Mouse (Mus musculus) limb, embryonic 12.5 days (tissue): ENCODE measurements around the gene Kmt5a. TPM values are rescaled to one million over a fixed set of nuclear protein-coding genes. Genes with fewer than 3 reads are reported as not detected.
"Not testable (repeated sequence)": the region's sequence is repeated elsewhere in the genome, so short reads cannot be mapped to it uniquely, and the experiment has no call there.

Experiments used
- ATAC-seq: fragments of 200-750 bp; cut with Nextera tagmentation; 2 replicates; pipeline ENCODE4 v1.8.0; 2017; ENCODE audit warnings: low read depth, moderate TSS enrichment; ENCODE audit not compliant: insufficient number of reproducible peaks, insufficient read depth, low FRiP score, low TSS enrichment
- H3K27ac ChIP-seq: fragments of 300-500 bp; sonication (generic); 2 replicates; pipeline ENCODE4 v1.5.1; 2016; ENCODE audit warnings: mild to moderate bottlenecking, moderate library complexity
- H3K27me3 ChIP-seq: fragments of 300-500 bp; sonication (generic); 2 replicates; pipeline ENCODE4 v1.6.1; 2016; ENCODE audit warnings: mild to moderate bottlenecking, moderate library complexity
- H3K36me3 ChIP-seq: fragments of 300-500 bp; sonication (generic); 2 replicates; pipeline ENCODE4 v1.6.1; 2016; ENCODE audit warnings: mild to moderate bottlenecking, moderate library complexity
- H3K4me1 ChIP-seq: fragments of 300-500 bp; sonication (generic); replicated peaks from 2 replicates; pipeline ENCODE4 v1.6.1; 2016
- H3K4me2 ChIP-seq: fragments of 300-500 bp; sonication (generic); 2 replicates; pipeline ENCODE4 v1.6.1; 2016; ENCODE audit warnings: mild to moderate bottlenecking, moderate library complexity
- H3K4me3 ChIP-seq: fragments of 300-500 bp; sonication (generic); replicated peaks from 2 replicates; pipeline ENCODE4 v1.5.1; 2016; ENCODE audit warnings: mild to moderate bottlenecking
- H3K9ac ChIP-seq: fragments of 300-500 bp; sonication (generic); replicated peaks from 2 replicates; pipeline ENCODE4 v1.6.1; 2016; ENCODE audit warnings: mild to moderate bottlenecking, moderate library complexity
- H3K9me3 ChIP-seq: fragments of 300-500 bp; sonication (generic); 2 replicates; pipeline ENCODE4 v1.6.1; 2016; ENCODE audit warnings: mild to moderate bottlenecking, moderate library complexity
- WGBS: fragments of 180-500 bp; shearing (Covaris S2); methylation state at CpG from one replicate; pipeline ENCODE4 v1.1.7; 2016; 5-methylcytosine and 5-hydroxymethylcytosine counted together
- polyA plus RNA-seq: library from polyadenylated mRNA; unstranded; fragments of >200 nt; fragmentation: Nextera tagmentation; extraction: Ambion mirVana; gene quantifications from 2 replicates; pipeline ENCODE4 v1.2.1, GENCODE M21; 2016

Gene Kmt5a
- polyA plus RNA-seq, 1 experiment from 2014 or later: 60.6 TPM

DNA sequence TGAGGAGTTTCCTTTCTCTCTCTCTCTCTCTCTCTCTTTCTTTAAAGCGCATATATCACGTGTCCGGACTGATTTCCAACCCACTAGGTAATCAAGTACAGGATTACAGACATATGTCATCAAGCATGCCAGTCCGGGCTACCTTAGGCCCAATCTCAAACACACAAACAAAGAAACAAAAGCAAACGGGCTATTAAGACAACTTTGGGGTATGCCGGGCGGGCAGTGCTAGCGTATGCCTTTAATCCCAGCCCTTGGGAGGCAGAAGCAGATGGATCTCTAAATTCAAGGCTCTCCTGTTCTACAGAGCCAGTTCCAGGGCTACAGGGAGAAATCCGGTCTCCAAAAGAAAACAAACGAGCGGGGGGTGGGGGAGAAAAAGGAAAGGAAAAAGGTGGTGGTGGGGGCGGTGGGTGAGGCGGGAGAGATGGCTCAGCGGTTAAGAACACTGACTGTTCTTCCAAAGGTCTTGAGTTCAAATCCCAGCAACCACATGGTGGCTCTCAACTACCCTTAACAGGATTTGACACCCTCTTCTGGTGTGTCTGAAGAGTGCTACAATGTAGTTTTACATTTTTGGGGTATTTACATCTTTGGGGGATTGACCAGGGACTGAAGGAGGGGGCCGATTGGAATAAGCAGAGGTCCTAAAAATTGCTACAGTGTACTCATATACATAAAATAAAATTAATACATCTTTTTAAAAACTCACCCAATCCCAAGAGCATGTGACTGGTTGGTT, 44.1 kb downstream of the Kmt5a start:
- H3K4me3 ChIP-seq: peak overlapping the region; percentile 59
- peaks cover 13% of the 10 kb centered on the region; the same call in 1 of the 2 replicates for H3K36me3 ChIP-seq
- H3K27ac ChIP-seq: peak overlapping the region; percentile 99
- H3K4me1 ChIP-seq: peaks cover 11% of the 10 kb centered on the region
- WGBS: 9% methylated on average over 15 of the region's 15 CpGs
- 0 out of 2 replicates have a peak, but pooled peaks have one; percentile 22 for ATAC-seq
- peak overlapping the region; percentile 84 for H3K9ac ChIP-seq
- peak overlapping the region; percentile 78 for H3K4me2 ChIP-seq
- no peaks in the 10 kb centered on the region for H3K9me3 ChIP-seq
- H3K27me3 ChIP-seq: no peaks in the 10 kb centered on the region

DNA sequence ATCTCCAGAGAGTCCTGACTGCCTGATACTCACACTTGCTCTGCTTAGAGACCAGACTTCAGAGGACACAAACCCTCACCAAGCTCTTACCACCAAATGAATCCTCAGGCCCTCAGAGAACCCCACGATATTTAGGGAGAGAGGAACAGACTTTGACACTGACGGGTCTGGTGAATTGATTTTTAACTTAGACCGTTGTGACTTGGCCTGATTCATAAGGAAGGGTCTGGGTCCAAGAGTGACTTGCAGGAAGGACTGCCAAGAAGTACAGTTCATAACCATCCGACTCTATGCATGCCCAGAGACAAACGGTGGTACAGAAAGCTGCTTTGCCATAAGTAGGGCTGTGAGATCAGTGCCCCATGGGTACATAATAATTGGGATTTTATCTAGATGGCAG, 45.9 kb downstream of the Kmt5a start:
- Histone ChIP-seq H3K27me3 (no peaks in the 10 kb centered on the region), H3K4me2 (no peak overlapping the region), H3K27ac (no peak overlapping the region), H3K9ac (no peak overlapping the region), H3K4me1 (peaks cover 9% of the 10 kb centered on the region), H3K36me3 (peaks cover 30% of the 10 kb centered on the region), H3K9me3 (no peaks in the 10 kb centered on the region), H3K4me3 (no peak overlapping the region)
- no peak for ATAC-seq
- WGBS: 91% methylated on average over 5 of the region's 5 CpGs

GRCm38 (mm10) chr5:124488885-124489284, 49.2 kb downstream of the Kmt5a start:
- H3K36me3 ChIP-seq: peaks cover 62% of the 10 kb centered on the region
- H3K27me3 ChIP-seq: no peaks in the 10 kb centered on the region
- H3K4me2 ChIP-seq: no peak overlapping the region
- H3K4me1 ChIP-seq: peaks cover 9% of the 10 kb centered on the region
- WGBS: 78% methylated on average over 3 of the region's 3 CpGs
- H3K9ac ChIP-seq: no peak overlapping the region
- no peak overlapping the region for H3K27ac ChIP-seq
- H3K9me3 ChIP-seq: no peaks in the 10 kb centered on the region
- no peak overlapping the region for H3K4me3 ChIP-seq
- ATAC-seq: no peak

GRCm38 (mm10) chr5:124491732-124492131, 52.0 kb downstream of the Kmt5a start:
- 85% methylated on average over 4 of the region's 4 CpGs for WGBS
- Histone ChIP-seq H3K27ac (no peak overlapping the region), H3K9me3 (no peaks in the 10 kb centered on the region), H3K9ac (no peak overlapping the region), H3K36me3 (peaks cover 91% of the 10 kb centered on the region), H3K4me2 (no peak overlapping the region), H3K4me1 (no peaks in the 10 kb centered on the region), H3K27me3 (no peaks in the 10 kb centered on the region), H3K4me3 (no peak overlapping the region)
- no peak for ATAC-seq

DNA sequence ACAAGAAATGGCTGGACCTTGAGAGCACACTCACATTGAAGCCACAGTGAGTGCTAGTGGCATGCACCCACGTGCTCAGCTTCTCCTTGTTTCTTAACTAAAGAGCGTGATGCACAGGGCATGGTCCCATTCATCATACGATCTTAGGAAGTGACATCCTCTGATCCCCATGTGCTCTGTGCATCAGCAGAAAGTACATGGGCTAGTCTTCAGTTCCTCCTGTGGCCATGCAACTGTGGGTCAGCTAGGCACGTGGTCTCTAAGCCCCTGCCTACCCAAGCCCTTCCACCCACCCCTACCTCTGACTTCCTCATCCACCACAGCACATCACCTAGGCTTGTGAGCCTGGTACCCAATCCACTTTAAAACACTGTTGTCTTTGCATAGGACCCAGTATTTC, 52.9 kb downstream of the Kmt5a start:
- Histone ChIP-seq H3K4me3 (no peak overlapping the region), H3K9me3 (no peaks in the 10 kb centered on the region), H3K36me3 (peaks cover 95% of the 10 kb centered on the region), H3K4me1 (no peaks in the 10 kb centered on the region), H3K27ac (no peak overlapping the region), H3K27me3 (no peaks in the 10 kb centered on the region), H3K9ac (no peak overlapping the region), H3K4me2 (no peak overlapping the region)
- no peak for ATAC-seq
- WGBS: 84% methylated on average over 4 of the region's 4 CpGs

- Histone ChIP-seq H3K4me3 (no peak overlapping the region), H3K4me1 (no peaks in the 10 kb centered on the region), H3K36me3 (peaks cover 98% of the 10 kb centered on the region), H3K4me2 (no peak overlapping the region), H3K27me3 (no peaks in the 10 kb centered on the region), H3K9me3 (no peaks in the 10 kb centered on the region), H3K27ac (no peak overlapping the region), H3K9ac (no peak overlapping the region)
- WGBS: 86% methylated on average over 11 of the region's 11 CpGs
- ATAC-seq: no peak
Measured at GRCm38 (mm10) chr5:124493455-124493854, 53.7 kb downstream of the Kmt5a start.

GRCm38 (mm10) chr5:124495547-124495946, 55.8 kb downstream of the Kmt5a start:
- Histone ChIP-seq H3K4me1 (no peaks in the 10 kb centered on the region), H3K27ac (no peak overlapping the region), H3K36me3 (peaks cover 92% of the 10 kb centered on the region), H3K27me3 (no peaks in the 10 kb centered on the region), H3K9ac (no peak overlapping the region), H3K4me3 (no peak overlapping the region), H3K4me2 (no peak overlapping the region), H3K9me3 (no peaks in the 10 kb centered on the region)
- ATAC-seq: no peak
- 76% methylated on average over 7 of the region's 7 CpGs for WGBS

GRCm38 (mm10) chr5:124496614-124497514, 57.1 kb downstream of the Kmt5a start:
- ATAC-seq: no peak
- no peak overlapping the region for H3K9ac ChIP-seq
- no peak overlapping the region for H3K27ac ChIP-seq
- WGBS: 73% methylated on average over 15 of the region's 15 CpGs
- H3K4me3 ChIP-seq: no peak overlapping the region
- H3K4me1 ChIP-seq: no peaks in the 10 kb centered on the region
- H3K4me2 ChIP-seq: no peak overlapping the region
- H3K36me3 ChIP-seq: peaks cover 92% of the 10 kb centered on the region
- no peaks in the 10 kb centered on the region for H3K27me3 ChIP-seq
- no peaks in the 10 kb centered on the region for H3K9me3 ChIP-seq

DNA sequence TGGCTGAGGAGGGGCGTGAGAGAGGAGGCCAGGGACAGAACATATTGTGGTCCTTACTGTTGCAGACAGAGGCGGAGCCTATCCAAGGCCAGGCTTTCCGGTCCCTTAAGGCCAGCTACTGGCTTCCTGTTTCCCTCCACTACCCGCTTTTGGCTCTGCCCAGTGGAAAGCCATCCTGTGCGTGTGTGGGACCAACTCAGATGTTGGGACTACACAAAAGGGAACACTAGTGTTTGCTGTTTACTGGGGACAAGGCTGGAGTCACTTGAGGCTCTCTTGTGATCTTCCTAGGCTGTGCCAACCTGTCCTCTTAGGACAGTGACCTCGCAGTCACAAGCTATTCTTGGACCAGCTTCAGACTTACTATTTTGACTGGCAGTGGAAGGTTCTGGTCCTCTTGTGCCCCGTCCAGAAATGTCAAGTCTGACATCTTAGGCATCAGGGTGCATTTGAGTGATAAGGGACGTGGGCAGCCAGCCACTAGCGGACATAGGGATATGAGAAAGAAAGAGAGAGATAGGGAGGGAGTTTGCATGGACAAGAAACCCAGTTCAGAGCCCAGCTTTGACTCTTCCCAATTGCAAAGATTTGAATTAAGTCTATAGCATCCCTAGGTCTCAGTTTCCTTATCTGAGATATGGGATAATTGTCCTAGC, 58.6 kb downstream of the Kmt5a start:
- WGBS: 83% methylated on average over 9 of the region's 9 CpGs
- Histone ChIP-seq H3K27me3 (no peaks in the 10 kb centered on the region), H3K9me3 (no peaks in the 10 kb centered on the region), H3K36me3 (peaks cover 92% of the 10 kb centered on the region), H3K9ac (no peak overlapping the region), H3K4me2 (no peak overlapping the region), H3K4me1 (no peaks in the 10 kb centered on the region), H3K27ac (no peak overlapping the region), H3K4me3 (no peak overlapping the region)
- no peak for ATAC-seq

DNA sequence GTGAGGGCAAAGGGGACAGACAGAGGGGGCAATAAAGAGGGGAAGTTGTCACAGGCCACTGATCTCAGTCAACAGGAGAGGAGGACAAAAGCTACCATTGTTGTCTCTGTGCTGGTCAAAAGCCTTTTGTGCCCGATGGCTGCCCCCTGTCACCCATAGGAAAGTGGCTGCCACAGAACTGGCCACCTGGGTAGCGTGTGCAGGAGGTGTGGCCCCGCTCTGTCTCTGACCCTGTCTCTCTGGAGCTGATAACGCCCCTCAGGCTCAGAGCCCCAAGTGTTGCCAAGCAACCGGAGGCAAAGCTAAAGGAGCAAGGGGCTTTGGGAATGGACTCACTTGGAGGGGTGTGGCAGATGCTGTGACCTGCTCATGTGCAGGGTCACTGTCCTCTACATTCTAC, 59.3 kb downstream of the Kmt5a start:
- Histone ChIP-seq H3K9ac (no peak overlapping the region), H3K4me2 (no peak overlapping the region), H3K27me3 (no peaks in the 10 kb centered on the region), H3K4me3 (no peak overlapping the region), H3K36me3 (peaks cover 92% of the 10 kb centered on the region), H3K27ac (no peak overlapping the region), H3K9me3 (no peaks in the 10 kb centered on the region), H3K4me1 (no peaks in the 10 kb centered on the region)
- 70% methylated on average over 5 of the region's 5 CpGs for WGBS
- no peak for ATAC-seq

DNA sequence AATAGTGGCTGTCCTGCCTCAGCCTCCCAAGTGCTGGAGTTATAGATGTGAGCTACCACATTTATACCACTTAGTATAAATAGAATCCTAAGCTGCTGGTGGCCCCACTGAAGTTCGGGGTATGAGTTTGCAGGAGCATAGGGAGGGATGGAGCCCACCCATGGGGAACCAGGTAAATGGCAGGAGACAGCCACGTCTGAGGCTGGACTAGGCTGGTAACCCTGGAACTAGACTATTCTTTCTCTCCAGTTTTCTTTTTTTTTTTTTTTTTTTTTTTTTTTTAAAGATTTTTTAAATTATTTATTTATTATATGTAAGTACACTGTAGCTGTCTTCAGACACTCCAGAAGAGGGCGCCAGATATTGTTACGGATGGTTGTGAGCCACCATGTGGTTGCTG, 60.3 kb downstream of the Kmt5a start:
- H3K27ac ChIP-seq, H3K4me3 ChIP-seq, H3K4me2 ChIP-seq, H3K9me3 ChIP-seq, H3K9ac ChIP-seq, H3K4me1 ChIP-seq, ATAC-seq, H3K27me3 ChIP-seq: not testable (repeated sequence)
- WGBS: 82% methylated on average over 2 of the region's 4 CpGs
- peaks cover 90% of the 10 kb centered on the region for H3K36me3 ChIP-seq
